Mouse (Mus musculus) left cerebral cortex, adult 9 months (tissue): ENCODE measurements around the gene Urad.

Source experiments
- DNase-seq, 2 experiments: peaks; one replicate each; pipeline ENCODE4 v3.0.0; 2022; ENCODE audit warnings: low spot score in 2 of 2

Urad gene

DNA sequence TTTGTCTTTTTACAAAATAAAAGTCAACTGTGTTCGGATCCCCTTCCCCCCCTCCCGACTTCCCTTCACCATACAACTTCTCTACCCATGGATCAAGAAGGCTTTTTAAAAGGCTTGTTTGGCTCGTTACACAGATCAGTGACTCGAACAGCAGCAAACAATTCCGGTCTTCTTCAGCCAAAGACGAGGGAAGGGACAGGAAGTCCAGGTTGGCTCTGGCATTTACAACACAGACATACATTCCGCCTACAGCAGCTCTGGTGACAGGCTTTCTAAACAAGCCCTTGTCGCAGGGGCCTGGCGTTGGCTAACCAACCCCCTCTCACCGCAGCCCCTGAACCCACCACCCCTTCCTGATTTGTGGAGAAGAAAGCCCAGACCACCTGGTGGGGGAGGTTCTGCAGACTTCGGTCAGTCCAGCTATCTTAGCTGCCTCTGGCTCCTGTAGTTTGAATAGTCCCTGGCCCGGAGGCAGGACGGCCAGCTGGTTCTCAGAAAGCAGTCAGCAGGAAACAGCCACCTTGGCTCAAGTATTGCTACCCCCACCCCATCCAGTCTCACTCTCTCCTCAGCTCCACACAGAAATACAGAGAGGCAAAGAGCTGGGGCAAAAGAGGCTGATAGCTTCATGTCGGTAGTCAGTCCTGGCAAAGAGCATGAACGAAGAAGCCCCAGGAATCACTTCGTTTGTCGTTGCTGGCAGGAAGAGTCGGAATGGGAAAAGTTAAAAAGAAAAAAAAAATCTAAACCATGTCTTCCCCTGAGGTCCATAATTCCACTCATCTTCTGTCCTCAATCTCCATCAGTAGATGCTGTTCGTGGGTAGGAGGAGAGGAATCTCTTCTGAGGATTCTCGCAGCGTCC, 21.1 kb downstream of the Urad start:
- no peak for DNase-seq

DNA sequence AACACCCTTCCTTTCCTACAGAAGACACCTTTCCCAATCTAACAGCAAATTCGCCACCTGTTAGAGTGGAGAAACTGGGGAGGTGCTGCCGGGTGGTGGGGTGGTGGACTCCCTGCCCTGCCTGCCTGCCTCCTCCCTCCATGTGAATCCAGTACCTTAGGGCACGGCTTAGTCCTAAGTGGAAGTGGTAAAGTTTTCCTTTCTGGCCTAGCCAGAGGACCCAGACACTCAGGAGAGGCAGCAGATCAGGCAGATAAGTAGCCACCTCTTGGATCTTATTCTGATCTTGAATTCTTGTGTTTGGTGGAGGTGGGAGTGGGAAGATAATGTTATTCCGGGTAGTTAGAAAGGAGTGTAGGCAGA, 22.3 kb downstream of the Urad start:
- DNase-seq, result no peak

DNA sequence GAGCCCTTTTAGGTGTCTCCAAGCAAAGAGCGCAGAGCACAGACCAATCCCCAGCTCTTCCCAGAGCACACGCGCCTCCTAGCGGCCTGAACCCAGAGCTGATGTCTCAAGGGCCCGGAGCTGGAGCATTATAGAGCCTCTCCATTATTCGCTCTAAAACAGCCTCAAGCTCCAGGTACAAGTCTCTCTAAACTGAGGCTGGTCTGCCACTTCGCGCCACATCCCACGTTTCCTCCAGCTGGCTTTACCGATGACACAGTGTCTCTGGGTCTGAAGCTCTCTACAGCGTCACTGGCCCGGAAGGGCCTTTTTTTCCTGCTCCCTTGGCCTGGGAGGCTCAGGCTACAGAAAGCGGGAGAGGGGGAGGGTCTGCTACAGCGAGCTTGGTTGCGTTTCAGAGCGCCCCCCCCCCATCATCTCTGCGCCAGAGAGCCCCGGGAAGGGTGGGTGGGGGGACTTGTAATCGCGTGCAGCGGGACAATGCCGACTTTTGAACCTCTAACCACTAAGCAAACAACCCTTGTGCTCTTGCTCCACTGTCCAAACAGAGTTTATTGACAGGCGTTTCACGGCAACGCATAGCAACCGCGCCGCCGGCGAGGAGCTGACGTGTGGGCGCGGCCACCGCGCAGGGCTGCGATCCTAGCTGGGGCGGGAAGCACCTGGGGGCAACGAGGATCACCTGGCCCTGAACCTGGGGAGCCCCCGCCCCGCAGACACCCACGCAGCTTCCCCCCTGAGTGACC, 22.8 kb downstream of the Urad start:
- peak in 1 of 2 experiments; percentile 16 for DNase-seq

DNA sequence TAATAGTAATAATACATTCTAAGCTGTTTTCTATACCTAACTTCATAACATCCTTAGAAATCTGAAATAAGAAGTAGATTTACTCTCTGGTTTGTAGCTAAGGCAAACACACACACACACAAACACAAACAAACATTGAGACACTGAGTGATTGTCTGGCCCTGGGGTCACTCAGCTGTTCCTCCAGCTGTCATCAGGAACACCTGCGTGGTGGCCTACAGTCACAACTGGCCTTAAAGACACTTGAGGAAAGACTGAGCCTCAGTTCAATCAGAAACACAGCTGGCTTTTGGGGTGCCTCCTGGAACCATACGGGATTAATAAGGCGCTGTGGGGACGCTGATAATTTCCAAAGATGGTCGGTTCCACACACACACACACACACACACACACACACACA, 25.0 kb downstream of the Urad start:
- no peak for DNase-seq

DNA sequence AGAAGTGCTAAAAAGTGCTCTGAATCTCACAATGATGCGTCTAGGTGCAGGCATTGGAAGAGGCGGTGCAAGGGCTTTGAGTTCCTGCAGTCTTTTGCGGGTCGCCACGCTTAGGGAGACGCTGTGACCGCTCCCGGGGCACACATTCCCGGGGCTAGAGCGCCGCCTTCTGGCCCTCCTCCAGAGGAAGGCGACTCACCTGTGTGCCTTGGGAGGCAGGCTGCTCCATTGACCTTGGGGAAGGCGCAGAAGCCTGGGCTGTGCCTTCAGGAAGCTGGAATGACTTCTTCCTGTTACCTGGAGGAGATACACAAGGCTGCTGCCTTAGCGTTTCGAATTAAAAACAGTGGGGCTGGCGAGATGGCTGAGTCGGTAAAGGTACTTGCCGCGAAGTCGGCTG, 28.1 kb downstream of the Urad start:
- DNase-seq, result no peak

DNA sequence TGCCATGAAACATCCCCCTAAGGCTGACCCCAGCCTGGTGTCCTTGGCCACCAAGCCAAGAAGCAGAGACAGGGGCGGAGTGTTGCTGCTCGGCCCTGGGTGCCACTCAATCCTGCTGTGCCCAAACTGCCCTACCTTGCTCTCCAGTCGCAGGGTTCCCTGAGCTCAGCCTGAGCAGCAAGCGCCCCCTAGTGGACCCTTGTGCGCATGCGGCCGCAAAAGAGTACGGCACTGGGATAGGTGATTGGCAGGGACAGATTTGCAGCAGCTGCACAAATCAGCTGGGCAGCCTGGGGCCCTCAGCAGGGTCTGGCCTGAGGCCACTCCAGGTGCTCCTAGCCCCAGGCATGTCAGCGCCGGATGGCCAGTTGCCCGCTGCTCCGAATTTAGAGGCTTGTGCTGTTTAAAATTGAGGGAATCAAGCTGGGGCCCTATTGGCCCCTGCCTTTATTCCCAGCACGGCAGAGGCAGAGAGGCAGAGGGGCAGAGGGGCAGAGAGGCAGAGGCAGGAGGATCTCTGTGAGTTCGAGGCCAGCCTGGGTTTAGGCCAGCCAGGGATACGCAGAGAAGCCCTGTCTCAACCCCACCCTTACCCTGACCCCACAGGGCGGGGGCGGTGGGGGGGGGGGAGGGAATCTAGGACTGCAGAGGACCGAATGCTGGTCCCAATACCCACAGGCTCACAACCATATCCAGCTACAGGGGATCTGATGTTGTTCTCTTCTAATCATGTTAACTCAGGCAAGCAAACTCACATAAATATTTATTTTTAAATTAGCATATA, 28.9 kb downstream of the Urad start:
- peak in 1 of 2 experiments; percentile 49 for DNase-seq

DNA sequence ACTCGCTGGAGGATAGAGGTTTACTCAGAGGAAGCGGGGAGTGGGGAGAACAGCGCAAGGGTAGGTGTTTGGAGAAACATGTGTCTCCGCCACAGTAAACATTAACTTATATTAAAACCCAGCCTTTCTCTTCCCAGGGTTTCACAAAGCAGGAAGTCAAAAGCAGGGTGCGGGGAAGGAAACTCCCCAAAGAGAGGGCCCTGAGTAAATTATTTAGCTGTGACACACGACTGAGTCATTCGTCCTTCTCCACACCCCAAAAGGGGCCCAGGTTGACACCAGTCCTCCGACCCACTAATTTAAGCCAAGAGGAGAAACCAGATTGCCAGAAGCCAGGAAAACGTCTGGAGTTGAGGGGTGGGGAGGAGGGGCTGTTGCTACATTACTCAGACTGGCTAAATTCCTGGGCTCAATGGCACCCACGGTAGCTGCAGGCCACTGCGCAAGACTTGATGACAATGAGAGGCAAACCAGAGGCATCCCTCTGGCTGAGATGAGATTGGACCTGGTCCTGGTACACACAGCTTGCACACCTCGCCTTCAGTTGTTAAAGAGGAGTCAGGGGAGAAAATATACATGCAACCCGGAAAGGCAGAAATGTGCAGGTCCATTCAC, 29.6 kb downstream of the Urad start:
- no peak for DNase-seq

DNA sequence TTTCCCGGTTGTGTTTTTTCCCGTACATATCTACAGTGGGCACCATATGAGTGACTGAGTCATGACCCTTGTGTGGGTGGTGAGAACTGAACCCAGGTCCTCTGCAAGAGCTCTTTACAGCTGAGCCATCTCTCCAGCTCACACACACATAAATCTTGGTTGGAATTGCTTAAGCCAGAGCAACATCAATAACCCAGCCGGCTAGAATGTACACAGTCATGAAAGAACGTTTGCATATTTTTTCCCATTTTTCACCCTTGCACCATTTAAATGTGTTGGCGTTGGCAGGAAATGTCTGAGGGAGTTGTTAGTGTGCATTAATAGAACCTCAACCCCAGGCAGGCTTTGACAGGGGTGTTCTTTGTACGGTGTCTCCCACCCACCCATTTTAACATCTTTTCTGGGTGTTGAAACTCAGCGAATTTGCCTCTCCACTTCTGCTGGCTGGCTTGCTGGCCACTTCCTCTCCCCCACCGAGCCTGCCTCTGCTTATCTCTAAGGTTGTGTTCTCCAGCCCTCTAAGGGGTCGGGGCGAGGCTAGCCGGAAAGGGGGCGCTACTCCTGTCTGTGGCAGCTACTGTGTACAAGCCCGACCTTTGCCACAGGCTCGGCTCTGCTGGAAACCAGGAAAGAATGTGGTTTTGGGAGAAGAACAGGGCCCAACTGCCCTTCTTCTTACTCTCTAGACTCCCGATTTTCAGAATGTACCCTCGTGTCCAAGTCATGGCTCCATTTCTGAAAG, 30.3 kb downstream of the Urad start:
- DNase-seq, result no peak

DNA sequence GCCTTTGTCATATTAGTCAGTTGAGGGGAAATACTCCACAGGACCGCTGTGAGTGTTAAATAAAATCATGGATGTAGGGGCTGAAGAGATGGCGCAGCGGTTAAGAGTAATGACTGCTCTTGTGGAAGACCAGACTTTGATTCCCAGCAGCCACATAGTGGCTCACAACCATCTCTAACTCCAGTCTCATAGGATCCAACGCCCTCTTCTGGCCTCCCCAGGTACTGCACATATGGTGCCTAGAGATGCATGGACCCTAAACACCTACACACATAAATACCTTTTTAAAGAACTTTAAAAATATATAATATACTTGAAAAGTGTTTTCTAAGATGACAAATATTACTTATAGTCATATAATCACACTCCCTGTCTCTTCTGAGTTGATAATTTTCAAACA, 37.9 kb downstream of the Urad start:
- no peak for DNase-seq

DNA sequence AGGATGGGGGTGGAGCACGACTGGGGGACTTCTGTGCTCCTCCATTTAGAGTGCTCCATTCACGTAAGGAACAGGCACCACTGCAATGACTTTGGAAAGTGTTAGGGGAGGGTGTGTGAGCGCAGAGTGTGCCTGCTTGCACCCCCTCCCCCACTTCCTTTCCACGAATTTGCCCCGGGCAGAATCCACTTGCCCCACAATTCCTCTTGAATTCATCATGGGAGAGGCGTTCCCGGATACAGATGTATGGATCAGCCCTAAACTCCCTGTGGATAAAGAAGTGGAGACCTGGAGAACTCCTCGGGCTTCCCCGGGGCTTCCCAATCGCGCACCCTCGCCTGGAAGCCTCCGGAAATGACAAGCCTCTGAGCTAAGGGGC, 44.7 kb downstream of the Urad start:
- DNase-seq, result no peak

DNA sequence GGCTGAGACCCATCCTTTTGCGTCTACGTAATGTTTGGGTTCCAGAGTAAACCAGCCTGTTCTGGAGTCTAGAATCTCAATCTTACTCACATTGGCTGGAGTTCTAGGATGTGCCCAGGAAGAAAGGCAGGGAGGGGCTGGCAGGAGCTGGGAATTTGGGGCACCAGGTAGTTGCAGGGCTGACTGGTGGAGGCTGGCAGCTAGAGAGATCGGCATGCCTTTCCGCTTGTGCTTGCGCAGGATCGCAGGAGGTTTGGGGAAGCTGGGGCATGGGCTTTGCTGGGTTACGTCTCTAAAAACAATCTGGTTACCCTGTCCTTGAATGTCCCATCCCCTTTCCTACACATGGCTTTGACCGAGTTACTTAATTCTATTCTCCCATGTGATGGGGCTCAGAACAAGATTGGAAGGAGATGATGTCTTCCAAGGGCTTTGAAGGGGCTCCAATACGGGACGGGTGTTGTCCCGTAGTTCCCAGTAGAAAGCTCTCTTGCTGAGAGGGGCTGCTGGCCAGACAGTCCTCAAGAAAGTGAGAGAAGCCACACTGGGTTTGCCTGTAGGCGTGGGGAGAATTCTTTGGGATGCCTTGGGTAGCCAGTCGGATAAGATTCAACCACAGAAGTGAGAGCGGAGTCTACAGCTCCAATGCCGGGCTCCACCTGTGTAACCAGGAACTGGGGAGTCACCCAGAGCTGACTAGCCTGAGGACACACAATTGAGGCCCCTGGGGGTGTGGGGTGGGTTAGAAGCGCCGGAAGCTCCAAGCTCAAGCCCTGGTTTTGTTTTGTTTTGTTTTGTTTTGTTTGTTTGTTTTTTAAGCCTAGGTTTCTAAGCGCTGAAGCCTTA, 45.3 kb downstream of the Urad start:
- no peak for DNase-seq

DNA sequence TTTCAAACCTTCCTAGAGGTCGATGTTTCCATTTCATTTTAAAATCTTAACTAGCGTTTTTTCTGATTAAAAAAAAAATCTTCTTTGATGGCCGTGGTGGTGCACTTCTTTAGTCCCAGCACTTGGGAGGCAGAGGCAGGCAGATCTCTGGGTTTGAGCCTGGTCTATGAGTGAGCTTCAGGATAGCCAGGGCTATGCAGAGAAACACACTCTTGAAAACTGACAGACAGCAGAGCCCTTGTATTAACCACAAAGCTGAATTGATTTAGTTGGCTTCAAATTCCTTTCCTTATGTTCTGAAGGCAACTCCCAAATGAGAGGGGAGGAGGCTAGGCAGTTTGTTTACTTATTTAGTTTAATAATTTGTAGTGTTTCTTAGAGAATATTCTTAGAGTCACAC, 46.5 kb downstream of the Urad start:
- no peak for DNase-seq

DNA sequence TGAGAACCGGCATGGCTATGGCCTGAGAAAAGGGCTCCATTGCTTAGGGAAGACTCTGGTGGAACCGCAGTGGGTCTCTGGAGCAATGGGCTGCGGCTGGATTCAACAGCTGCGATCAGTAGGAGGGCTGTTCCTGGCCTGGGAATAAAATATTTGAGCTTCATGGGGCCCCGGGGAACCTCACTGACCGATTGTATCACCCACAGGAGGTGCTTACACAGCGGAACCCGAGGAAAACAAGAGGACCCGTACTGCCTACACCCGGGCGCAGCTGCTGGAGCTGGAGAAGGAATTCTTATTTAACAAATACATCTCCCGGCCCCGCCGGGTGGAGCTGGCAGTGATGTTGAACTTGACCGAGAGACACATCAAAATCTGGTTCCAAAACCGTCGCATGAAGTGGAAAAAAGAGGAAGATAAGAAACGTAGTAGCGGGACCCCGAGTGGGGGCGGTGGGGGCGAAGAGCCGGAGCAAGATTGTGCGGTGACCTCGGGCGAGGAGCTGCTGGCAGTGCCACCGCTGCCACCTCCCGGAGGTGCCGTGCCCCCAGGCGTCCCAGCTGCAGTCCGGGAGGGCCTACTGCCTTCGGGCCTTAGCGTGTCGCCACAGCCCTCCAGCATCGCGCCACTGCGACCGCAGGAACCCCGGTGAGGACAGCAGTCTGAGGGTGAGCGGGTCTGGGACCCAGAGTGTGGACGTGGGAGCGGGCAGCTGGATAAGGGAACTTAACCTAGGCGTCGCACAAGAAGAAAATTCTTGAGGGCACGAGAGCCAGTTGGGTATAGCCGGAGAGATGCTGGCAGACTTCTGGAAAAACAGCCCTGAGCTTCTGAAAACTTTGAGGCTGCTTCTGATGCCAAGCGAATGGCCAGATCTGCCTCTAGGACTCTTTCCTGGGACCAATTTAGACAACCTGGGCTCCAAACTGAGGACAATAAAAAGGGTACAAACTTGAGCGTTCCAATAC, 47.8 kb downstream of the Urad start:
- DNase-seq, result no peak

DNA sequence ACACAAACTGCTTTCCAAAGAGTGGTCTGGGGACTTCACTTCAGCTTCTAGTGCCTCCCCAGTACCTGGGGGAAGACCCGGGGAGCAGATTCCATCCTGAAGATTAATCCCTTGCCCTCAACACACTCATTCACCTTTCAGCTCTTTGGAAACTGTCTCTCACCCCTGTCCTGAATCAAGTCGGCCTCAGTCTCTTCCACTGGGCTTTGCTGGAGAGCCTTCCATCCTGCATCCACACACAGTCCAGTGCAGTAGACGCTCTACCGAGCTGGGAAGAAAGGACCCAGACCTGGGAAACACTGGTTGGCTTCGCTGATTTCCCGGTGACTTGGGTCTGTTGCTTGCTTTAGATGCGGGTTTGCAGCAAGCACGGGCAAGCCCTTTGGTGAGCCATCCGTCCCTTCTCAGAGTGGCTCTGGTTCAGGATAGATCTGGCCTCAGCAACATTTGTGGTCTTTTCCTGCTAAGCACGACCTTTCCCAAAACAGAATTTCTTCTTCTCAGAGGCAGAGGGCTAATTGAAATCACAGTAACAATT, 49.4 kb downstream of the Urad start:
- no peak for DNase-seq

DNA sequence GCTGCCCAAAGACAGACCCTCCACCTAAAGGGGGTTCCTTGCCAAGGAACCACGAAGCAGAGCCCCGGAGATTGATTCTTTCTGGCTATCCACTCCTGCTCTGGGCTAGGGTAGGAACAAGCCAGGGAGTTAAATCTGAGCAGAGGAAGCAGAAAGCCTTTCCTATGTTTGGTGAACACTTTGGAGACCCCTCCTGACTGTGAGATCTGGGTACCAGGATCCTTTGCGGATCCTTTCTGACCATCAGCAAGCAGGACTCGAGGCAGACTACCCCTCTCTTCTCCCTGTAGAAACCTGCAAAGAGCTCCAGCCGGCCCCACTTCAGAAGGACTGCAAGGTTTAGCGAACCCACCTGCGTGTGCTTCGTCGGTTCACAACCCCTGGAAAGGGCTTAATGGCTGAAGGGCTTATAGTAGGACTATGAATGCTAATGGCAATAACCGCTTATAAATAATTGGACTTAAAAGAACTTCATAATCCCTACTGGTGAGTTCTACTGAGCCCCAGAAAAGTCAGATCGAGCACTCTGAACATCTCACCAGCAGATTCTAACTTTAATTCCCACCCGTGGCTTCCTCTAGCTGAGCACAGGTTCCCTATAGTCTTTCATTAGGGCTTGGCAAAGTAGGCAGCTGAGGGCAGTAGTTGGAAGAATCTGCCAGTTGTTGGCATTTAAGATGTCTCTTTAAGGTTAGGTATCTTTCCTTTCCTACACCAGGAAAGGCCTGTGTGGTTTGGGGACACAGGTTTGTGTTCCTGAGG, 50.0 kb downstream of the Urad start:
- DNase-seq, result no peak

DNA sequence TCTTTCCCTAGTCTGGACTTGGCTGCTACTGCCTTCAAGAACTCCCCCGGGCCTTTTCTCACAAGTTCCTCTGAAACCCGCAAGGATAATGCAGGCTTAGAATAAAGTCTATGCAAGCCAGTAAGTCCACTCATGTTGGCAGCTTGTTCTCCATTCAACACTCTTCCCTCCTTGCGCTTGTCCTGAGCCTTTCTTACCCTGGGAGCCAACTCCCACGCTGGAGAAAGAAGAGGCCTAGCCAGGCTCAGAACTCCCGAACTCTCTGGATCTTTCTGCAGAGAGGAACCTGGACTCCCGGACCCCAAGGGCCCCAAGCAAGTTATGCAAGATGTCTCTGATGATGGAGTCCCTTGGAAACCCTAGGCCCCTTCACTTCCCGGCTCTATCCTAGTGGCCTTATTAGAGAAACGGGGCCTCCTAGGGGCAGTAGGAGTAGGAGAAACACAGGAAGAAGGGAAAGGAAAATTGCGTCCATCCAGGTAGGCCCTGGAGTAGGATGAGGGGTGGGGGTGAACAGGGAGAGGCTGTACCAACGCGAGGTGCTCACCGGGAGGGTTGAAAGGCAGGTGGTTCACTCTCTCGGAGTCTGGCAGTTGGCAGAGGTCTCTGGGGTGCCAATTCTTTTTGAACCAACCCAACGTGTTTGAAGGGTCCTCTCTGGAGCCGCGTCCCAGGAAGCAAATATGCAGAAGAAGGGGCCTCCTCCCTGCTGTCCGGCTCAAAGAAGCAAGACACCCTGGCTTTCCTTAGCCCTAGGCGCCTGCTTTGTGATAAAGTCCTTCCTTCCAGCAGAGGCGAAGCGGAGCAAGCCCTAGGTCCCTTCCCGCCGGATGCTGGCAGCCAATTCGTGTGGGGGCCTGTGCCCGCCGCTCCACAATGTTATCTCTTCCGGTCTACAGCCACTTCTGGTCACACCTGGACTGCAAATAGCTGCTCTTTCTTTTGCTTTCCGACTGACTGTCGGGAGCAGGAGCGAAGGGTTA, 51.3 kb downstream of the Urad start:
- DNase-seq, result no peak
